Mouse (Mus musculus): ENCODE results near the gene Kcnc3.

DNA sequence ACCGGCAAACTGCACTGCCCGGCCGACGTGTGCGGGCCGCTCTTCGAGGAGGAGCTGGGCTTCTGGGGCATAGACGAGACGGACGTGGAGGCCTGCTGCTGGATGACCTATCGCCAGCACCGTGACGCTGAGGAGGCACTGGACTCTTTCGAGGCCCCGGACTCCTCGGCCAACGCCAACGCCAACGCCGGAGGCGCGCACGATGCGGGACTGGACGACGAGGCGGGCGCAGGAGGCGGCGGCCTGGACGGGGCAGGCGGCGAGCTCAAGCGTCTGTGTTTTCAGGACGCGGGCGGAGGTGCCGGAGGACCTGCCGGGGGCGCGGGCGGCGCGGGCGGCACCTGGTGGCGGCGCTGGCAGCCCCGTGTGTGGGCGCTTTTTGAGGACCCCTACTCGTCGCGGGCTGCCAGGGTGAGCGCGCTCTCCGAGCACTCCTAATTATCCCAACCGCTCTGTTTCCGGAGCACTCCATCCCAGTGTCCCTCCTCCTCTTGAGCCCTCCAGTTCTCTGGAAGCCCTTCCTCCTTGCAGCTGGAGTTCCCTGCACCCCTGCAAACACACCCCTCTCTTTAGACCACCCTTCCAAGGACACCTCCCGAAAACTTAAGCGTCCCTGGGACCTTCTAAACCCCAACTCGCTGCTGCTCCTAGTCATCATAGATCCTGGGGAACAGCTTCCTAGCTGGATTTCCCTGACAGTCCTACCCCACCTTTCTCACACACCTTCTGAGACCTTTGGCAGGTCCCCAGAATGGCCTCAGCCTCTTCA lies 1.1 kb downstream of the Kcnc3 start:
- TF ChIP-seq CTCF (IDR thresholded peaks at IDR 0.05; ENCODE audit: extremely low read depth, insufficient read depth, low read length) (no peak), POLR2A (IDR thresholded peaks at IDR 0.05; ENCODE audit: extremely low read depth, insufficient read depth, low read length) (no peak)
